Mouse (Mus musculus) C2C12 (cell line): Measurements from ENCODE around the gene Ccdc42. TPM values are rescaled to one million over a fixed set of nuclear protein-coding genes. Genes with fewer than 3 reads are reported as not detected.
A peak's percentile ranks its signal among the peaks of the same experiment; 100 is the strongest.

ENCODE experiments used
- H3K27me3 ChIP-seq: one replicate; pipeline ENCODE4 v1.6.1; 2011; ENCODE audit not compliant: control insufficient read depth, insufficient read depth, insufficient read length
- H3K36me3 ChIP-seq: one replicate; pipeline ENCODE4 v1.6.1; 2011; ENCODE audit not compliant: control insufficient read depth, insufficient read depth
- H3K4me3 ChIP-seq: one replicate; pipeline ENCODE4 v1.5.1; 2011; ENCODE audit warnings: mild to moderate bottlenecking, control low read depth; ENCODE audit not compliant: poor library complexity, insufficient read depth, severe bottlenecking
- H3K79me2 ChIP-seq: one replicate; pipeline ENCODE4 v1.6.1; 2011; ENCODE audit not compliant: control insufficient read depth, insufficient read depth
- H3K79me3 ChIP-seq: one replicate; pipeline ENCODE4 v1.6.1; 2011; ENCODE audit warnings: low read depth, control low read depth
- H3ac ChIP-seq: one replicate; pipeline ENCODE3; 2011; ENCODE audit warnings: low read depth; ENCODE audit not compliant: control insufficient read depth, insufficient read length
- CEBPB ChIP-seq: IDR thresholded peaks from one replicate; pipeline ENCODE4 v1.6.1; 2011; ENCODE audit warnings: low read depth, mild to moderate bottlenecking, control low read depth, moderate library complexity
- CTCF ChIP-seq: IDR thresholded peaks from one replicate; pipeline ENCODE4 v1.5.1; 2011; ENCODE audit not compliant: control insufficient read depth, insufficient read depth, insufficient read length
- FOSL1 ChIP-seq: IDR thresholded peaks from one replicate; pipeline ENCODE4 v1.8.0; 2011; ENCODE audit warnings: mild to moderate bottlenecking, low read length; ENCODE audit not compliant: poor library complexity, insufficient read depth, severe bottlenecking
- MAX ChIP-seq: IDR thresholded peaks from one replicate; pipeline ENCODE4 v1.6.1; 2011; ENCODE audit warnings: mild to moderate bottlenecking, control low read depth
- MYOD1 ChIP-seq: IDR thresholded peaks from one replicate; pipeline ENCODE4 v1.6.1; 2011; ENCODE audit warnings: low read depth; ENCODE audit not compliant: control insufficient read depth, insufficient read length
- MYOG ChIP-seq: IDR thresholded peaks from one replicate; pipeline ENCODE4 v1.6.1; 2011; ENCODE audit not compliant: control insufficient read depth, insufficient read length; ENCODE audit errors: extremely low read depth
- USF1 ChIP-seq: IDR thresholded peaks from one replicate; pipeline ENCODE4 v1.6.1; 2011; ENCODE audit warnings: low read depth, mild to moderate bottlenecking, control low read depth, moderate library complexity
- long read RNA-seq, 2 experiments: library from polyadenylated mRNA; unstranded; transcript quantifications; one replicate each; pipeline ENCODE4 v2.0.0; 2019 to 2020
- polyA plus RNA-seq: library from polyadenylated mRNA; unstranded; fragments of >200 nt; fragmentation: generic; extraction: Trizol; gene quantifications from one replicate; pipeline ENCODE4 v1.2.1, GENCODE M21; 2012; ENCODE audit warnings: missing spikeins

The Ccdc42 gene
- polyA plus RNA-seq: not detected
- long read RNA-seq, experiment 1: 0 reads
- long read RNA-seq, experiment 2: 0 reads

DNA sequence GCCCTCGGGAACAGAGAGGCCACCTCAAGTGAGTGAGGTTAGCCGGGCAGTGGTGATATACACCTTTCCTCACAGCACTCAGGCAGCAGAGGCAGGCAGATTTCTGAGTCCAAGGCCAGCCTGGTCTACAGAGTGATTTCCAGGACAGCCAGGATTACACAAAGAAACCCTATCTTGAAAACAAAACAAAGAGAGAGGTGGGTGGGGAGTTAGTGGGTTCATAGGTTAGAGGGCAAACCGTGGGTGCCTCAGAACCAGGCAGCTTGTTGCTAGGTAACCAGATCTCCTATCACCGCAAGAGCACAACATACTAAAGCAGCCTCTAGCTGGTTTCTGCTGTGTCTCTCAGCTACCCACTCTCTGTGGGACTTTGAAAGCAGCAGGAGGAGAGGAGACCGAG is at the start of gene Ccdc42:
TSS of gene Ccdc42 (plus strand) at position 301 of the 400 bp plus-strand sequence.
- Histone ChIP-seq H3K27me3 (peaks cover 8% of the 10 kb centered on the region), H3K4me3 (no peak within 1 kb of the TSS), H3K79me2 (no peaks in the 10 kb centered on the region), H3K79me3 (no peaks in the 10 kb centered on the region), H3K36me3 (no peaks in the 10 kb centered on the region), H3ac (no peak within 1 kb of the TSS)
- no peak for TF ChIP-seq FOSL1
- no peak for TF ChIP-seq MAX
- no peak for TF ChIP-seq USF1

DNA sequence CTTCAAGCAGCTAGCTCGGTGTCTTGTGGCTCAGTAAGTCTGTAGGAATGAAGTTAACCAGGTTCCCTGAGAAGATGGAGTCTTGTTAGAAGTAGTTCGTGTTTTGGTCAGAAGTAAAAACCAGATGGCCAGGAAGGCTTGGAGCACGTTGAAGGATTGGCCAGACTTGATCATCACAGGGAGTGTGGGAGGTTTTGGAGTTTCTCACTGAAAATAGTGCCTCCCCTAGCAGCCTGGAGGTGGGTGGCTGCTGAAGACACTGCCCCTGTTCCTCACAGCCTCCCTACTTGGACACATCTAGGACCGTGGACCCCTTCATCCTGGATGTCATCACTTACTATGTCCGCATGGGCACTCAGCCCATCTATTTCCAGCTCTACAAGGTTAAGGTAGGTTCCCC is 47.2 kb upstream of the Ccdc42 start:
- Histone ChIP-seq H3K79me3 (no peaks in the 10 kb centered on the region), H3ac (no peak overlapping the region), H3K36me3 (no peaks in the 10 kb centered on the region), H3K4me3 (no peak overlapping the region), H3K27me3 (peaks cover 13% of the 10 kb centered on the region), H3K79me2 (no peaks in the 10 kb centered on the region)
- TF ChIP-seq MYOG (no peak), CTCF (no peak), CEBPB (no peak), MAX (no peak), MYOD1 (no peak), USF1 (no peak), FOSL1 (no peak)

DNA sequence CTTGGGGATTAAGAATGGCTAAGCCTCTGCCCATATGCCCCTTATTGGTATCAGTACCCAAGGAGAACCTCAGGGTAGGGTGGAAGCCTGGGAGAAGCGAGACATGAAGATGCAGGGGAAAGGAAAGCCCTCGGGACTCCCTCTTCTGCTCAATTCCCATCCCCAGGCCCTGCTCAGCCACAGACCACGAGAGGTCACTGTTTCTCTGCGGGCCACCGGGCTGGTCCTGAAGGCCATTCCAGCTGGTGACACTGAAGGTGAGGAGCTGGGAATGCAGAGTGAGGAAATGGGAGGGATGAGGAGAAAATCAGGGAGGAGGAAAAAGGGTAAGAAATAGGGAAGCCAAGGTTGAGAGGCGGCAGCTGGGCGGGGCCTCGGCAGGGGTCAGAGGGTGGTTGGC is 42.3 kb upstream of the Ccdc42 start:
- no peak for TF ChIP-seq FOSL1
- TF ChIP-seq CTCF: peak; percentile 63
- no peak for TF ChIP-seq CEBPB
- Histone ChIP-seq H3K4me3 (no peak overlapping the region), H3ac (no peak overlapping the region), H3K79me3 (no peaks in the 10 kb centered on the region), H3K79me2 (no peaks in the 10 kb centered on the region), H3K27me3 (peaks cover 13% of the 10 kb centered on the region), H3K36me3 (no peaks in the 10 kb centered on the region)

DNA sequence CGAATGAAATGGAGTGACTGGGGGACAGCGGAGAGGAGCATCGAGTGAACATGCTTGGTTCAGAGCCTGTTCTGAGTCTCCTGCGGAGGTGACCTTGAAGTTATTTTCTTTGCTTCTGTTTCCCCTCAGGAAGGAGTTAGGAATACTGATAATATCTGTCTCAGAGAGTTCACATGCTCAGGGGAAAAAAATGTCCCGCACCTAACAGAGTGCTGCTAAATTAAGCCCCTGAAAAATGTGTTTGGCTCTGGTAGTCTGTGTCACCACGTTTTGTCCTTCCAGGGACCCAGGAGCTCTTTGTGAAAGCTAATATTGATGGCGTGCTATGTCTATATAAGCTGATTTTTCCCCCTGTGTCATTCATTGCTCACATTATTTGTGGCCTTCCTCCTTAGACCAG is 41.6 kb upstream of the Ccdc42 start:
- H3K79me3 ChIP-seq: no peaks in the 10 kb centered on the region
- no peak overlapping the region for H3ac ChIP-seq
- peaks cover 13% of the 10 kb centered on the region for H3K27me3 ChIP-seq
- no peaks in the 10 kb centered on the region for H3K79me2 ChIP-seq
- no peak for TF ChIP-seq CEBPB
- TF ChIP-seq MYOG: no peak
- TF ChIP-seq MYOD1: no peak
- no peak for TF ChIP-seq CTCF
- no peak for TF ChIP-seq FOSL1
- TF ChIP-seq USF1: no peak
- no peak for TF ChIP-seq MAX
- no peak overlapping the region for H3K4me3 ChIP-seq
- H3K36me3 ChIP-seq: no peaks in the 10 kb centered on the region

DNA sequence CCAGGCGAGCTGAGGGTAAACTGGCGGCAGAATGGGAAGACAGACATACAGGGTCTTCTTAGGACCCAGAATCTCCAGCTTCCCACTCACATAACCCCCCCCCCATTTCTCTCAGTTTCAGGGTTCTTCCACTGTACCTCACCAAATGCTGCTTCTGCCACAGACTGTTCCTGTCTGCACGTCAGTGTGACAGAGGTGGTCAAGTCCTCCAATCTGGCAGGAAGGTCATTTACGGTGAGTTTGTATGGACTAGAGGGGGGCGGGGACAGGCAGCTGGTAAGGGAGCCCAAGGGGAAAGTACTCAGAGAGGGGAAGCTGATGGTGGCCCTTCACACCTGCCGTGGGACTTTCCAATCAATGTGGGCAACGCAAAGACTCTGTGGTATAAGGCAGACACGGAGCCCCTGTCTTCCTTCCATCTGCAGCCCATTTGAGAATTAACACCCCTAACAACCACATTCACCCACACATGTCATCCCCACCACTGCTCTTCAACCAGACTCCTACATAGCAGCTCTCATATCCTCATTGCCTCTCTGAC is 41.1 kb upstream of the Ccdc42 start:
- Histone ChIP-seq H3K4me3 (no peak overlapping the region), H3K79me3 (no peaks in the 10 kb centered on the region)

DNA sequence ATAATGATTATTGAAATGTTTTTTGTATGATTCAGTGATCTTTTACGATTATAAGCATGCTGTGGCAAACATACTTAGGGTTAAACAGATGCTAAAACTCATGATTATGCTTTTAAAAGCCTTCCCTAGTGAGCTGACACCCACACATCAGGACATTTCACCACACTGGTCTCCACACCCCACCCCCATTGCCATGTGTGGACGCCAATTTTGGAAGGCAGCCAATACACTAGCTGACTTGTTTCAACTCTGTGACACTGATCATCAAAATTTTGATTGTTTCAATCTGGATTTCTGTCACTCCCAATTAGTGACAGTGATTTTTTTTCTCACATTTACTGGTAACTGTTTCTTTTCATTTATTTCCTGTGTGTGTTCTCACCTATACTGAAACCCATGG is 39.3 kb upstream of the Ccdc42 start:
- Histone ChIP-seq H3ac (no peak overlapping the region), H3K4me3 (no peak overlapping the region), H3K36me3 (no peaks in the 10 kb centered on the region), H3K27me3 (peaks cover 18% of the 10 kb centered on the region), H3K79me2 (no peaks in the 10 kb centered on the region), H3K79me3 (no peaks in the 10 kb centered on the region)
- TF ChIP-seq MAX: no peak
- no peak for TF ChIP-seq CEBPB
- TF ChIP-seq USF1: no peak
- no peak for TF ChIP-seq MYOG
- no peak for TF ChIP-seq CTCF
- TF ChIP-seq FOSL1: no peak
- TF ChIP-seq MYOD1: no peak

More for the DNA sequence above, 41.1 kb upstream of the Ccdc42 start:
- Histone ChIP-seq H3K36me3 (no peaks in the 10 kb centered on the region), H3K27me3 (peaks cover 14% of the 10 kb centered on the region), H3K79me2 (no peaks in the 10 kb centered on the region), H3ac (no peak overlapping the region)
- no peak for TF ChIP-seq MAX
- TF ChIP-seq MYOD1: no peak
- TF ChIP-seq CTCF: no peak

DNA sequence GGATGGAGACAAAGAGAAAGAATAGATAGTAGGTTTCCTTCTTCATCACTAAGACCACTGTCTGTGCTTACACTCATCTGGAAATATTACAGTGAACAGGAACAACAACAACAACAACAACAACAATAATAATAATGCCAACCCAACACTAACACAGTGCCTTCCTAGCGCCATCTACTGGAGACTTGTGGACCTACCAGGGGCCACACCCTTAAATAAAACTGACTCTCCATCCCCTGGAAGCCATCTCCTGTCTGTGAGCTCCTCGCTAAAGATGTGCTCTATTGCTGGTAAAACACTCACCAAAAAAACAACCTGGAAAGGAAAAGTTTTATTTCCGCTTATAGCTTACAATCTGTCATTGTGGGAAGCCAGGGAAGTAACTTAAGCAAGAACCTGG is 37.2 kb upstream of the Ccdc42 start:
- no peak for TF ChIP-seq CEBPB
- no peak for TF ChIP-seq MYOG
- TF ChIP-seq MYOD1: no peak
- no peak for TF ChIP-seq CTCF
- no peak for TF ChIP-seq FOSL1
- no peak for TF ChIP-seq MAX
- TF ChIP-seq USF1: no peak
- peaks cover 9% of the 10 kb centered on the region for H3K27me3 ChIP-seq
- H3K4me3 ChIP-seq: no peak overlapping the region

More for the DNA sequence above, 37.2 kb upstream of the Ccdc42 start:
- H3K79me2 ChIP-seq: no peaks in the 10 kb centered on the region
- H3K36me3 ChIP-seq: no peaks in the 10 kb centered on the region
- no peaks in the 10 kb centered on the region for H3K79me3 ChIP-seq
- H3ac ChIP-seq: no peak overlapping the region
